Mouse (Mus musculus) small intestine, adult 2 months (tissue): Measurements from ENCODE around the gene Ulk4.

Experiments used
- CTCF ChIP-seq: fragments of 200-500 bp; IDR thresholded peaks from 2 replicates; pipeline ENCODE4 v1.5.1; 2012; ENCODE audit warnings: low read depth, mild to moderate bottlenecking, control low read depth, inconsistent platforms, low read length, moderate library complexity, mixed read lengths; ENCODE audit not compliant: insufficient replicate concordance, insufficient read length; ENCODE audit errors: extremely low read depth
- POLR2A ChIP-seq: fragments of 200-500 bp; IDR thresholded peaks from 2 replicates; pipeline ENCODE4 v1.6.1; 2012; ENCODE audit warnings: low read depth, mild to moderate bottlenecking, control low read depth, inconsistent platforms, low read length, moderate library complexity

- TF ChIP-seq CTCF (no peak), POLR2A (no peak)
These were observed 185.8 kb downstream of the Ulk4 start for GRCm38 (mm10) chr9:121091016-121091735.
